Mouse (Mus musculus): Measurements from ENCODE around the gene Dirc2. TPM values are rescaled to one million over a fixed set of nuclear protein-coding genes. Genes with fewer than 3 reads are reported as not detected.

Dirc2 gene
- 20.5 and 20.9 TPM in 2 replicates for polyA plus RNA-seq (2014; fragmentation: Nextera tagmentation; extraction: Ambion mirVana)

- H3K9me3 ChIP-seq (ENCODE audit: control insufficient read depth, low read length), result no peaks in the 10 kb centered on the region
- peaks cover 13% of the 10 kb centered on the region for H3K4me1 ChIP-seq (ENCODE audit: control insufficient read depth, insufficient read depth, low read length)
- H3K4me2 ChIP-seq (ENCODE audit: low read depth), result peak within 1 kb of the TSS; percentile 88
- H3K36me3 ChIP-seq (ENCODE audit: control insufficient read depth, insufficient read depth, low read length), result no peaks in the 10 kb centered on the region
- H3K27me3 ChIP-seq (ENCODE audit: control insufficient read depth, insufficient read depth, low read length), result no peaks in the 10 kb centered on the region
- DNase-seq (ENCODE audit: low spot score) (peak; percentile 84), ATAC-seq (ENCODE audit: insufficient read depth, low FRiP score, low TSS enrichment) (peak; percentile 69)
- under 1% methylated on average over 45 of the region's 78 CpGs for WGBS
- H3K4me3 ChIP-seq (ENCODE audit: low read depth, low read length), result peak within 1 kb of the TSS; percentile 84
- peak within 1 kb of the TSS; percentile 93 for H3K9ac ChIP-seq (ENCODE audit: low read length)
- H3K27ac ChIP-seq (ENCODE audit: low read depth, low read length), result peak within 1 kb of the TSS; percentile 64; the same call in 1 of the 2 replicates
Observed at GRCm38 (mm10) chr16:35768785-35769642, at the start of gene Dirc2. Dirc2 (minus strand) TSS chr16:35769356.

- ATAC-seq (ENCODE audit: insufficient read depth, low FRiP score, low TSS enrichment) (peak; percentile 63), DNase-seq (ENCODE audit: low spot score) (peak; percentile 86)
- Histone ChIP-seq H3K9ac (ENCODE audit: low read length) (no peak overlapping the region), H3K4me3 (ENCODE audit: low read depth, low read length) (no peak overlapping the region), H3K27ac (ENCODE audit: low read depth, low read length) (no peak overlapping the region), H3K4me2 (ENCODE audit: low read depth) (no peak overlapping the region), H3K4me1 (ENCODE audit: control insufficient read depth, insufficient read depth, low read length) (no peaks in the 10 kb centered on the region), H3K27me3 (ENCODE audit: control insufficient read depth, insufficient read depth, low read length) (no peaks in the 10 kb centered on the region), H3K36me3 (ENCODE audit: control insufficient read depth, insufficient read depth, low read length) (no peaks in the 10 kb centered on the region), H3K9me3 (ENCODE audit: control insufficient read depth, low read length) (no peaks in the 10 kb centered on the region)
- 42% methylated on average over 13 of the region's 13 CpGs for WGBS
Observed at GRCm38 (mm10) chr16:35817255-35818089, 48.3 kb upstream of the Dirc2 start.

- Histone ChIP-seq H3K27ac (ENCODE audit: low read depth, low read length) (no peak overlapping the region), H3K4me1 (ENCODE audit: control insufficient read depth, insufficient read depth, low read length) (no peaks in the 10 kb centered on the region), H3K4me2 (ENCODE audit: low read depth) (no peak overlapping the region), H3K9me3 (ENCODE audit: control insufficient read depth, low read length) (no peaks in the 10 kb centered on the region), H3K9ac (ENCODE audit: low read length) (no peak overlapping the region), H3K36me3 (ENCODE audit: control insufficient read depth, insufficient read depth, low read length) (no peaks in the 10 kb centered on the region), H3K27me3 (ENCODE audit: control insufficient read depth, insufficient read depth, low read length) (no peaks in the 10 kb centered on the region), H3K4me3 (ENCODE audit: low read depth, low read length) (no peak overlapping the region)
- 63% methylated on average over 3 of the region's 3 CpGs for WGBS
- ATAC-seq (ENCODE audit: insufficient read depth, low FRiP score, low TSS enrichment), result no peak
- DNase-seq (ENCODE audit: low spot score), result no peak
Observed at GRCm38 (mm10) chr16:35813119-35813518, 44.0 kb upstream of the Dirc2 start.

GRCm38 (mm10) chr16:35808838-35809237 lies 39.7 kb upstream of the Dirc2 start:
- Histone ChIP-seq H3K36me3 (ENCODE audit: control insufficient read depth, insufficient read depth, low read length) (no peaks in the 10 kb centered on the region), H3K4me1 (ENCODE audit: control insufficient read depth, insufficient read depth, low read length) (no peaks in the 10 kb centered on the region), H3K9me3 (ENCODE audit: control insufficient read depth, low read length) (no peaks in the 10 kb centered on the region), H3K9ac (ENCODE audit: low read length) (no peak overlapping the region), H3K27ac (ENCODE audit: low read depth, low read length) (no peak overlapping the region), H3K4me3 (ENCODE audit: low read depth, low read length) (no peak overlapping the region), H3K27me3 (ENCODE audit: control insufficient read depth, insufficient read depth, low read length) (no peaks in the 10 kb centered on the region), H3K4me2 (ENCODE audit: low read depth) (no peak overlapping the region)
- DNase-seq (ENCODE audit: low spot score), result no peak
- WGBS, result 93% methylated on average over 2 of the region's 2 CpGs
- no peak for ATAC-seq (ENCODE audit: insufficient read depth, low FRiP score, low TSS enrichment)

- Histone ChIP-seq H3K9me3 (ENCODE audit: control insufficient read depth, low read length) (no peaks in the 10 kb centered on the region), H3K9ac (ENCODE audit: low read length) (no peak overlapping the region), H3K36me3 (ENCODE audit: control insufficient read depth, insufficient read depth, low read length) (no peaks in the 10 kb centered on the region), H3K4me3 (ENCODE audit: low read depth, low read length) (no peak overlapping the region), H3K27me3 (ENCODE audit: control insufficient read depth, insufficient read depth, low read length) (no peaks in the 10 kb centered on the region), H3K4me2 (ENCODE audit: low read depth) (no peak overlapping the region), H3K4me1 (ENCODE audit: control insufficient read depth, insufficient read depth, low read length) (no peaks in the 10 kb centered on the region), H3K27ac (ENCODE audit: low read depth, low read length) (no peak overlapping the region)
- ATAC-seq (ENCODE audit: insufficient read depth, low FRiP score, low TSS enrichment) (no peak), DNase-seq (ENCODE audit: low spot score) (no peak)
- 95% methylated on average over 4 of the region's 4 CpGs for WGBS
Observed at GRCm38 (mm10) chr16:35807663-35807992, 38.5 kb upstream of the Dirc2 start.

GRCm38 (mm10) chr16:35806973-35807662 lies 38.0 kb upstream of the Dirc2 start:
- Histone ChIP-seq H3K27ac (ENCODE audit: low read depth, low read length) (no peak overlapping the region), H3K4me1 (ENCODE audit: control insufficient read depth, insufficient read depth, low read length) (no peaks in the 10 kb centered on the region), H3K9me3 (ENCODE audit: control insufficient read depth, low read length) (no peaks in the 10 kb centered on the region), H3K36me3 (ENCODE audit: control insufficient read depth, insufficient read depth, low read length) (no peaks in the 10 kb centered on the region), H3K4me3 (ENCODE audit: low read depth, low read length) (no peak overlapping the region), H3K4me2 (ENCODE audit: low read depth) (no peak overlapping the region), H3K27me3 (ENCODE audit: control insufficient read depth, insufficient read depth, low read length) (no peaks in the 10 kb centered on the region), H3K9ac (ENCODE audit: low read length) (no peak overlapping the region)
- no peak for ATAC-seq (ENCODE audit: insufficient read depth, low FRiP score, low TSS enrichment)
- no peak for DNase-seq (ENCODE audit: low spot score)
- 92% methylated on average over 6 of the region's 6 CpGs for WGBS

- no peak overlapping the region for H3K4me2 ChIP-seq (ENCODE audit: low read depth)
- no peaks in the 10 kb centered on the region for H3K36me3 ChIP-seq (ENCODE audit: control insufficient read depth, insufficient read depth, low read length)
- 90% methylated on average over 4 of the region's 4 CpGs for WGBS
- H3K4me3 ChIP-seq (ENCODE audit: low read depth, low read length), result no peak overlapping the region
- DNase-seq (ENCODE audit: low spot score), result no peak
- no peak for ATAC-seq (ENCODE audit: insufficient read depth, low FRiP score, low TSS enrichment)
- H3K27ac ChIP-seq (ENCODE audit: low read depth, low read length), result no peak overlapping the region
- H3K9ac ChIP-seq (ENCODE audit: low read length), result no peak overlapping the region
- no peaks in the 10 kb centered on the region for H3K4me1 ChIP-seq (ENCODE audit: control insufficient read depth, insufficient read depth, low read length)
- no peaks in the 10 kb centered on the region for H3K27me3 ChIP-seq (ENCODE audit: control insufficient read depth, insufficient read depth, low read length)
- no peaks in the 10 kb centered on the region for H3K9me3 ChIP-seq (ENCODE audit: control insufficient read depth, low read length)
Observed at GRCm38 (mm10) chr16:35803723-35804122, 34.6 kb upstream of the Dirc2 start.

GRCm38 (mm10) chr16:35802163-35802562 lies 33.0 kb upstream of the Dirc2 start:
- Histone ChIP-seq H3K4me3 (ENCODE audit: low read depth, low read length) (no peak overlapping the region), H3K27ac (ENCODE audit: low read depth, low read length) (no peak overlapping the region), H3K36me3 (ENCODE audit: control insufficient read depth, insufficient read depth, low read length) (no peaks in the 10 kb centered on the region), H3K27me3 (ENCODE audit: control insufficient read depth, insufficient read depth, low read length) (no peaks in the 10 kb centered on the region), H3K4me2 (ENCODE audit: low read depth) (no peak overlapping the region), H3K9ac (ENCODE audit: low read length) (no peak overlapping the region), H3K4me1 (ENCODE audit: control insufficient read depth, insufficient read depth, low read length) (no peaks in the 10 kb centered on the region), H3K9me3 (ENCODE audit: control insufficient read depth, low read length) (no peaks in the 10 kb centered on the region)
- no peak for ATAC-seq (ENCODE audit: insufficient read depth, low FRiP score, low TSS enrichment)
- WGBS, result 91% methylated on average over 7 of the region's 7 CpGs
- DNase-seq (ENCODE audit: low spot score), result no peak
